Mouse (Mus musculus) neural tube, embryonic 14.5 days (tissue): ENCODE measurements around the gene Nfkbib. TPM values are rescaled to one million over a fixed set of nuclear protein-coding genes. Genes with fewer than 3 reads are reported as not detected.
A peak's percentile ranks its signal among the peaks of the same experiment; 100 is the strongest.

Experiments used
- ATAC-seq: fragments of 200-750 bp; cut with Nextera tagmentation; 2 replicates; pipeline ENCODE4 v1.8.0; 2017; ENCODE audit warnings: low read depth, mild to moderate bottlenecking, moderate TSS enrichment, moderate library complexity
- H3K27ac ChIP-seq: fragments of 300-500 bp; sonication (generic); 2 replicates; pipeline ENCODE4 v1.5.1; 2014; ENCODE audit warnings: low read depth, mild to moderate bottlenecking, control low read depth, low read length, moderate library complexity, mixed read lengths
- H3K27me3 ChIP-seq: fragments of 300-500 bp; sonication (generic); 2 replicates; pipeline ENCODE4 v1.6.1; 2014; ENCODE audit warnings: low read length; ENCODE audit not compliant: control insufficient read depth, insufficient read depth
- H3K36me3 ChIP-seq: fragments of 300-500 bp; sonication (generic); 2 replicates; pipeline ENCODE4 v1.6.1; 2014; ENCODE audit warnings: low read length, mixed read lengths; ENCODE audit not compliant: control insufficient read depth, insufficient read depth
- H3K4me1 ChIP-seq: fragments of 300-500 bp; sonication (generic); 2 replicates; pipeline ENCODE4 v1.6.1; 2014; ENCODE audit warnings: low read length; ENCODE audit not compliant: control insufficient read depth, insufficient read depth
- H3K4me2 ChIP-seq: fragments of 300-500 bp; sonication (generic); 2 replicates; pipeline ENCODE4 v1.6.1; 2014; ENCODE audit warnings: mild to moderate bottlenecking, low read depth, low read length, control low read depth
- H3K4me3 ChIP-seq: fragments of 300-500 bp; sonication (generic); 2 replicates; pipeline ENCODE4 v1.5.1; 2014; ENCODE audit warnings: low read depth, low read length, control low read depth, mixed read lengths
- H3K9ac ChIP-seq: fragments of 300-500 bp; sonication (generic); replicated peaks from 2 replicates; pipeline ENCODE4 v1.6.1; 2014; ENCODE audit warnings: low read depth, mild to moderate bottlenecking, control low read depth, low read length, mixed read lengths
- H3K9me3 ChIP-seq: fragments of 300-500 bp; sonication (generic); 2 replicates; pipeline ENCODE4 v1.6.1; 2016; ENCODE audit warnings: low read length; ENCODE audit not compliant: control insufficient read depth
- WGBS: fragments of 180-500 bp; shearing (Covaris S2); extraction: QIAGEN DNeasy Blood & Tissue Kit; methylation state at CpG from one replicate; pipeline ENCODE4 v1.1.7; 2014; 5-methylcytosine and 5-hydroxymethylcytosine counted together
- polyA plus RNA-seq: library from polyadenylated mRNA; unstranded; fragments of >200 nt; fragmentation: Nextera tagmentation; extraction: Ambion mirVana; gene quantifications from 2 replicates; pipeline ENCODE4 v1.2.1, GENCODE M21; 2014

The Nfkbib gene
- polyA plus RNA-seq, 1 experiment from 2014 or later: 77.8 TPM

DNA sequence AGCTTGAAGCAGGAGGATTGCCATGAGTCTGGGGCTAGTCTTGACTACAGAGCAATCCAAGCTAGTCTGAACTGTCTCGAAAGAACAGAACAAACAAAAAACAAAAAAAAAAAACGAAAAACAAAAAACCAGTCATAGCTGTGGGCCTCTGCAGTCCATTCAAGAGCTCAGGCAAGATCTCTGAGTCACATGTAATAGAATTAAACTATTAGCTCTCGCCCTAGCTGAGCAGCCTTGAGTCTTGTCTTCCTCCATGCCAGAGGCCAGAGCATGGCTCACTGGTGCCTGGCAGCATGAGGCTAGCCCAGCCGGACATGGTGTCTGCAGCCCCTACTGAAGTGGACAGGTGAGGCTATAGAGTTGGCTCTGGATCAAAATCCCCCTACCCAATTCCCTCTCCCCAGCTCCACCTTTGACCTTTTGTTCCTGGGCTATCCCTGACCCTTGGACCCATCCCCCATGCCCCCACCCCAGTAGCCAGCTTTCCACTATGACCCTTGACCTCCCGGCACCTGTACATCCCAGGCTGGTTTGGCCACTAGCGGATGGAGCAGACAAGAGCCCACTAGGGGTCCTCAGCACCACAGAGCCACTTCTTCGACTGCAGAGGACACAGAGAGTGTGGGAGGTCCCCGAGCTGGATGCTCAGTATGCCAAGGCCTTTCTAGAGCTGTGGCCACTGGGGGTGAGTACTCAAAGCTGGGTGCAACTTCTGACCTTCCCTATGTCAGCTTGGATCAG lies 22.9 kb upstream of the Nfkbib start:
- no peak overlapping the region for H3K4me2 ChIP-seq
- no peak overlapping the region for H3K9ac ChIP-seq
- no peak overlapping the region for H3K27ac ChIP-seq
- ATAC-seq: no peak
- no peaks in the 10 kb centered on the region for H3K27me3 ChIP-seq
- H3K36me3 ChIP-seq: peaks cover 4% of the 10 kb centered on the region; the same call in 1 of the 2 replicates
- WGBS: 58% methylated on average over 8 of the region's 8 CpGs
- H3K4me3 ChIP-seq: no peak overlapping the region
- H3K9me3 ChIP-seq: no peaks in the 10 kb centered on the region
- no peaks in the 10 kb centered on the region for H3K4me1 ChIP-seq

DNA sequence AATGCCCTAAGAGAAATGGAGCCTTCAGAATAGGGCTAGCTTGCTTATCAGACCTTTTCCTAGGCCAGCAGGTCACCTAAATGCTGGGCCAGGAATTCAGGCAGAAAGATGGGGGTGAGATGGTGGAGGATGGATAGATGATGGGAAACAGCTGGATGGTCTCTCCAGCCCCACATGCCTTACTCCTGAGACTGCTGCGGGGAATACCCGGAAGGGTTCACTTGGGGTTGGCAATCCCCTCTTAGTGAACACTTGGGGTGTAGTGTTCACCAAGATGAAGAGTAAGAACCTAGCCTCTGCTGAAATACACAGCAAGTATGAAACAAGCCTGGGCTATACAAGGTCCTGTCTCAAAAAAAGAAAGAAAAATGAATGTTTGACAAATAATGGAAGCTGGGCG lies 21.9 kb upstream of the Nfkbib start:
- Histone ChIP-seq H3K9me3 (no peaks in the 10 kb centered on the region), H3K4me2 (no peak overlapping the region), H3K27me3 (no peaks in the 10 kb centered on the region), H3K27ac (no peak overlapping the region), H3K4me3 (no peak overlapping the region), H3K36me3 (peaks cover 4% of the 10 kb centered on the region; the same call in 1 of the 2 replicates), H3K9ac (no peak overlapping the region), H3K4me1 (no peaks in the 10 kb centered on the region)
- WGBS: 88% methylated on average over 3 of the region's 3 CpGs
- ATAC-seq: no peak

DNA sequence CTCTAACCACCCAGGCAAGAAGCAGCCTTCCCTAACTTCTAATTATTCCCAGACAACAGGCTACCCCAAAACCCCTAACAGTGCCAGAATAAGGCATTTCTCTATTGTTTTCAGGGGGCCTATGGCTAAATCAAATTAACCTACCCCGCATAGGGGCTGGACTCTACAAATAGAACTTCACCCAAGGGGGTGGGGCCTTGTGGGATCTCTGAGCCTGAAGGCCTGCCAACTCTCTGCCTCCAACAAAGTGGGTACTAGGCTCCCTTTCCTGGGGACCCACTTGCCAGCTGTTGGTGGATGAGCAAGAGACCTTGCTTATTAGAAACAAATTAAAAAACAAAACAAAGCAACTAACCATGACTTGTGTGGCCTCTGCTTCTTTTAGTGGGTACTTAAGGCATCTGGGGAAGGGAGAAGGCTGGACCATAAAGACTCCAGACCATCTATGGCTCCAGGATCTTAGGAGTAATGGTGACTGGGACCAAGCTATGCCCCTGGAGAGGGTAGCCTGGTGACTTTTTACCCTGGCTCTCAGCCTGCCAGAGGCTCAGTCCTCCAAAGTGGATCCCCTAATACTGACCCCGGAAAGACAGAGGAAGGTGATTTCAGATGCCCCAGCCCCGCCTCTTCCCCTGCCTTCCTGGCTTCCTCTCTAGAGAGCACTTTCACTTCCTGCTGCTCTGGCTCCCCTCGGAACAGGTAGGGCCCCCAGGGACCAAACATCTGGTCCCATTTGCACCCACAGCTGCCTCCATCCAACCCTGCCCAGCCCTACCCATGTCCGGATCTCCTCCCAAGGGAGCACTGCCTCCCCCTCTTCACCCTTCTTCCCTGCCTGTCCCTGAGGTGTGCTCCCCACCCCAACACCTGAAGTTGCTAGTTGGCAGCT lies 21.2 kb upstream of the Nfkbib start, which contains the start of gene Rinl:
TSS of gene Rinl (plus strand) at position 663 of the 889 bp plus-strand sequence.
- Histone ChIP-seq H3K4me3 (no peak within 1 kb of the TSS), H3K27me3 (no peaks in the 10 kb centered on the region), H3K27ac (no peak within 1 kb of the TSS), H3K4me2 (no peak within 1 kb of the TSS), H3K36me3 (peaks cover 4% of the 10 kb centered on the region; the same call in 1 of the 2 replicates), H3K9me3 (no peaks in the 10 kb centered on the region), H3K4me1 (no peaks in the 10 kb centered on the region), H3K9ac (no peak within 1 kb of the TSS)
- no peak for ATAC-seq
- WGBS: 83% methylated on average over 5 of the region's 5 CpGs

DNA sequence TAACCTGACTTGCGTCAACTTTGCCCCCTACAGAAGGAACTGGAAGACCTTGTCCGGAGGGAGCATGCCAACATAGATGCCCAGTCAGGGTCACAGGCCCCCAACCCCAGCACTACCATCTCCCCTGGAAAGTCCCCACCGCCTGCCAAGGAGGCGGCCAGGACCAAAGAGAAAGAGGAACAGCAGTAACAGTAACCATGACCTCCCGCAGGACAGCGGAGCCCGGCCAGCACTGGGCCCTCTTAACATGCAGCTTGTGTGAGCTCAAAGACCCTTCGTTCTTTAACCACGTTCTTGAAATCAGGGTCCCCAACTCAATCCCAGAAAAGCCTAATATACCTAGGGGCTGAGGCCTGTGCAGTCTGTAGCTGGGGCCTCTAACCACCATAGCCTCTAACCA lies 20.6 kb upstream of the Nfkbib start:
- peaks cover 4% of the 10 kb centered on the region; the same call in 1 of the 2 replicates for H3K36me3 ChIP-seq
- H3K4me1 ChIP-seq: no peaks in the 10 kb centered on the region

DNA sequence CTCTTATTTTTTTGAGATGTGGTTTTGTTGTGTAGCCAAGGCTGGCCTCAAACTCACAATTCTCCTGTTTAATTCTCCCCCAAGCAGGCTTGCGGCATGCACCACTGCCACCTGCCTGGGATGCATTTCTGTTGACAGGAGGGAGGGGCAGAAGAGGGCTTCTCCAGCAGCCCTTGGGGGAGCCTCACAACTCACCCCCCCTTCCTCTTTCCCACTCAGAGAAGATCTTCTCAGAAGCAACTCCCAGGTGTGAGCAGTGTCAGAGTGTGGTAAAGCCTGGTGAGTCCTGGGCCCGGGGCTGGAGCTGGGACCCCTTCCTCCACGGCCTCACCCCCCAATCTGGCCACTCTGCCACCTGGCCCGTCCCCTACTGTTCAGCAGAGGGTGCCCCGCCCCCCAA lies 17.8 kb upstream of the Nfkbib start:
- Histone ChIP-seq H3K9me3 (no peaks in the 10 kb centered on the region), H3K4me1 (no peaks in the 10 kb centered on the region; the same call in 1 of the 2 replicates), H3K4me2 (no peak overlapping the region), H3K27ac (no peak overlapping the region), H3K4me3 (no peak overlapping the region), H3K9ac (no peak overlapping the region), H3K36me3 (peaks cover 4% of the 10 kb centered on the region; the same call in 1 of the 2 replicates), H3K27me3 (no peaks in the 10 kb centered on the region)
- WGBS: 81% methylated on average over 5 of the region's 5 CpGs
- no peak for ATAC-seq

More for the DNA sequence above, 20.6 kb upstream of the Nfkbib start:
- 90% methylated on average over 9 of the region's 9 CpGs for WGBS
- Histone ChIP-seq H3K9ac (no peak overlapping the region), H3K27me3 (no peaks in the 10 kb centered on the region), H3K4me2 (no peak overlapping the region), H3K9me3 (no peaks in the 10 kb centered on the region), H3K4me3 (no peak overlapping the region), H3K27ac (no peak overlapping the region)
- no peak for ATAC-seq

DNA sequence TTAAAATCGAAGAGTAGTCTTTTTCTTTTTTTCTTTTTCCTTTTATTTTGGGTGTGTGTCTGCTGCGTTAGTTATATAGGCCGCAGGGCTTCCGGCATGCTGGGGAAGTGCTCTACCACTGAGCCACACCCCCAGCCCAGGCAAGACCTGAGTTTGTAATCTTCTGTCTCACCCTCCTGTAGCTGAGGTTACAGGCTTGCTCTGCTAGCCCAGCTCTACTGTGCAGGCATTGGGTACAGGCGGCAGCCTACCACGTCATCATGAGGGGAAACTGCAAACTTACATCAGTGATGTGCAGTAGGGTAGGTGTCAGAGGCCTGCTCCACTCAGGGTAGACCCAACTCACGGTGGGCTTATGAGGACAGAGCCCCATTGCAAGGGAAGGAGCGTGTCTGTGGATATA lies 13.9 kb upstream of the Nfkbib start:
- Histone ChIP-seq H3K4me1 (no peaks in the 10 kb centered on the region; the same call in 1 of the 2 replicates), H3K4me2 (no peak overlapping the region), H3K4me3 (no peak overlapping the region), H3K9ac (no peak overlapping the region), H3K9me3 (no peaks in the 10 kb centered on the region), H3K36me3 (0 out of 2 replicates have a peak, but pooled peaks cover 4% of the 10 kb centered on the region), H3K27ac (no peak overlapping the region), H3K27me3 (no peaks in the 10 kb centered on the region)
- ATAC-seq: no peak
- 93% methylated on average over 8 of the region's 8 CpGs for WGBS

DNA sequence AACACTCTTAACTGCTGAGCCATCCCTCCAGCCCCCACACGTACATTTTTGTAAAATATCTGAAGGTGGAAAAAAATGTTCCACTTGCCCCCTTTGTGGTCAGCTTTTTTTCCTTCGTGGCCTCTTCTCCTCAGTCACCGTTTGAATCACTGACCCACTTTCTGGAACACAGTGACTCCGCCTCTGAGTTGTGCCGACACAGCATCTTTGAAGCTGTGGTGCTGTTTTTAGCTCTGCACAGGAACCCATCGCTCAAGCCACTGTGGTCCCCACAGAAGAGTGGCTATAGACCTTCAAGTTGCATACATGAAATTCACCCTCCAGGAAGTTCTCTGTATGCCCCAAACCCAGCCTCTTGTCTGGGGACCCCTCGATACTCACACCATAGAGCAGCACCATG lies 13.5 kb upstream of the Nfkbib start:
- H3K27me3 ChIP-seq: no peaks in the 10 kb centered on the region
- H3K9ac ChIP-seq: no peak overlapping the region
- no peaks in the 10 kb centered on the region for H3K9me3 ChIP-seq
- 83% methylated on average over 7 of the region's 7 CpGs for WGBS
- no peak overlapping the region for H3K4me2 ChIP-seq
- no peak overlapping the region for H3K27ac ChIP-seq
- 0 out of 2 replicates have a peak, but pooled peaks cover 4% of the 10 kb centered on the region for H3K36me3 ChIP-seq
- H3K4me3 ChIP-seq: no peak overlapping the region
- ATAC-seq: no peak
- H3K4me1 ChIP-seq: no peaks in the 10 kb centered on the region; the same call in 1 of the 2 replicates

DNA sequence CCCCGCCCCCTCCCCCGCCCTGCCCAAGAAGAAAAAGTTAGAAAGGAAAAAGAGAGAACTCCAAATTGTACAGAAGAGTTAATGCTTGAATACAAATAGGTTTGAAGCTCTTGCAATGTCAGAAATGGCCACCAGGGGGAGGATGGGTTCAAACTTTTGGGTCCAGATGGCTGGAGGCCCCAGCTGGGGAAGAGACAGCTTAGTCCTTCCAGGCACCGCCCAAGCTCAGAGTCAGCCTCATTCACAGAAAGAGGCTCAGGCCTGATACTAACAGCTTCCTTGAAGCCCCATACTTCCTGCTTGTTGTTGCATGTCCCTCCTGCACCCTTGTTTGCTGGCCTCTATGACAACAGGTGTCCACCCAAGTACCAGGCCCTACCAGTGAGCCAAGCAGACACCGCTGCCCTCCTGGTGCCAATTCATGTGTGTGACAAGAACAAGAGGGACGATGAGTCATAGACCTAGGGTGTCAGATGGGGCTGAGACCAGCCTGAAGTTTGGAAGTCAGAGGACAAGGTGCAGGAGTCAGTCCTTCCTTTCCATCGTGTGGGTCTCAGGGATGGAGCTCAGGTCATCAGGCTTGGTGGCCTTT lies 12.9 kb upstream of the Nfkbib start:
- 46% methylated on average over 6 of the region's 6 CpGs for WGBS

More for the DNA sequence above, 12.9 kb upstream of the Nfkbib start:
- ATAC-seq: peak; percentile 50; the same call in 1 of the 2 replicates
- no peak overlapping the region for H3K9ac ChIP-seq
- no peak overlapping the region for H3K4me3 ChIP-seq
- no peaks in the 10 kb centered on the region; the same call in 1 of the 2 replicates for H3K4me1 ChIP-seq
- no peaks in the 10 kb centered on the region for H3K27me3 ChIP-seq
- H3K27ac ChIP-seq: no peak overlapping the region
- H3K9me3 ChIP-seq: no peaks in the 10 kb centered on the region
- no peaks in the 10 kb centered on the region for H3K36me3 ChIP-seq
- no peak overlapping the region for H3K4me2 ChIP-seq
